Mouse (Mus musculus) bone marrow macrophage, adult 2 months (primary cell): ENCODE measurements around the gene Slc8b1.

Experiments
- CTCF ChIP-seq: IDR thresholded peaks from 2 replicates; pipeline ENCODE4 v1.5.1; 2012; ENCODE audit warnings: low read depth, mild to moderate bottlenecking, low read length, moderate library complexity
- POLR2A ChIP-seq: IDR thresholded peaks from 2 replicates; pipeline ENCODE4 v1.6.1; 2012; ENCODE audit warnings: mild to moderate bottlenecking, low read depth, low read length, borderline replicate concordance

DNA sequence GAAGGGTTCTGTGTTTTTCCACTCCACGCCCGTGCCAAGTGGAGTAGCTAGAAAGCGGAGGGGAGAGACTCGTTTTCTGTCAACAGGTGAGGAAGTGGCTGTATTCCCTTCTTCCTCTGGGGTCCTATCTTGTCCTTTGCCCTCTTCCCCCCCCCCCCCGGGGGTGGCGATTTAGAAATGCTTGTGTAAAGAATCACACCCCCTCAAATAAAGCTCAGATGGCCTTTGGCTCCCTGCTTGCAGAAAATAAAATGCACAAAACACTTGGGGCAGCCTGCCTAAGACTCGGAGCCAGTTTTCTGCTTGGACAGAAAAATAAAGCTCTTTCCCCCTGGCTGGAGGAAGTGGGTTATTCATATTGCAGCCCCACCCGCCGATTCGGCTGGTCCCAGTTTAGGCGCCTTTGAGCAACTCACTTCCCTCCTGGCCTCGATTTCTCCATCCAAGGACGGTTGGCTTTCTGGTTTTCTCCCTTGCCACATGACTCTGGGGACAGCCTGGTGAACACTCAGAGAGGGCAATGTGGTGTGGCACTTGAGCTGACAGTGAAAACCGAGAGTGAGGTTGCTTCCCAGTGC, 764 bp downstream of the Slc8b1 start:
- no peak for TF ChIP-seq CTCF
- TF ChIP-seq POLR2A: no peak
